Mouse (Mus musculus): ENCODE data around the gene Ugt2b38. TPM values are rescaled to one million over a fixed set of nuclear protein-coding genes. Genes with fewer than 3 reads are reported as not detected.
"Not testable (repeated sequence)": the region's sequence is repeated elsewhere in the genome, so short reads cannot be mapped to it uniquely, and the experiment has no call there.

Ugt2b38 gene
- total and polyA plus RNA-seq, 3 experiments: not detected

GRCm38 (mm10) chr5:87373502-87373863 is 50.5 kb downstream of the Ugt2b38 start:
- H3K27me3 ChIP-seq (ENCODE audit: insufficient read depth, low read length): no peaks in the 10 kb centered on the region
- no peaks in the 10 kb centered on the region for H3K36me3 ChIP-seq (replicated peaks)
- no peaks in the 10 kb centered on the region for H3K4me1 ChIP-seq (ENCODE audit: insufficient read depth, low read depth, low read length)
- H3K4me3 ChIP-seq (ENCODE audit: low read depth, low read length): no peak overlapping the region
- no peaks in the 10 kb centered on the region; the same call in 1 of the 2 replicates for H3K9me3 ChIP-seq (replicated peaks)
- ATAC-seq (ENCODE audit: extremely low read depth, insufficient number of reproducible peaks, low FRiP score, poor library complexity, severe bottlenecking) (no peak), DNase-seq (ENCODE audit: low spot score) (no peak)
- TF ChIP-seq GATA1 (IDR thresholded peaks at IDR 0.05; ENCODE audit: borderline replicate concordance, low read length) (no peak), TAL1 (conservative IDR thresholded peaks at IDR 0.05; ENCODE audit: low read depth, low read length) (no peak), CTCF (IDR thresholded peaks at IDR 0.05; ENCODE audit: low read depth, low read length) (no peak), GATA2 (IDR thresholded peaks at IDR 0.05; ENCODE audit: borderline replicate concordance, low read depth, low read length) (no peak), POLR2AphosphoS5 (IDR thresholded peaks at IDR 0.05; ENCODE audit: insufficient replicate concordance, low read depth, low read length) (no peak)

GRCm38 (mm10) chr5:87372788-87373501 is 51.1 kb downstream of the Ugt2b38 start:
- not testable (repeated sequence) for H3K9me3 ChIP-seq (replicated peaks); H3K4me1 ChIP-seq (ENCODE audit: insufficient read depth, low read depth, low read length); DNase-seq (ENCODE audit: low spot score); H3K27me3 ChIP-seq (ENCODE audit: insufficient read depth, low read length); ATAC-seq (ENCODE audit: extremely low read depth, insufficient number of reproducible peaks, low FRiP score, poor library complexity, severe bottlenecking); H3K36me3 ChIP-seq (replicated peaks); H3K4me3 ChIP-seq (ENCODE audit: low read depth, low read length)

Other genes with a start within 250 kb of the Ugt2b38 start
- not detected in 2 replicates for gene Ugt2b37, start 169.4 kb downstream of the Ugt2b38 start, total RNA-seq (2014; fragmentation: Nextera tagmentation)
- 0.11 TPM in 1 of 2 replicates, not detected in the other for gene Ugt2b37, start 169.4 kb downstream of the Ugt2b38 start, total RNA-seq (2017)
- not detected in 2 replicates for gene Ugt2b37, start 169.4 kb downstream of the Ugt2b38 start, polyA plus RNA-seq (2012)
- gene Ugt2a3, start 87.0 kb downstream of the Ugt2b38 start, total RNA-seq (2014; fragmentation: Nextera tagmentation): not detected in 2 replicates
- 0.05 and 0.12 TPM in 2 replicates for gene Ugt2a3, start 87.0 kb downstream of the Ugt2b38 start, total RNA-seq (2017)
- gene Ugt2a3, start 87.0 kb downstream of the Ugt2b38 start, polyA plus RNA-seq (2012): not detected in 2 replicates
- not detected in 2 replicates for gene Ugt2a2, start 58.1 kb upstream of the Ugt2b38 start, total RNA-seq (2014; fragmentation: Nextera tagmentation)
- not detected in 2 replicates for gene Ugt2a2, start 58.1 kb upstream of the Ugt2b38 start, total RNA-seq (2017)
- gene Ugt2a2, start 58.1 kb upstream of the Ugt2b38 start, polyA plus RNA-seq (2012): not detected in 2 replicates
- gene Gm43638, start 62.6 kb upstream of the Ugt2b38 start, total RNA-seq (2014; fragmentation: Nextera tagmentation): not detected in 2 replicates
- not detected in 2 replicates for gene Gm43638, start 62.6 kb upstream of the Ugt2b38 start, total RNA-seq (2017)
- gene Gm43638, start 62.6 kb upstream of the Ugt2b38 start, polyA plus RNA-seq (2012): not detected in 2 replicates
- not detected in 2 replicates for gene Ugt2a1, start 66.7 kb upstream of the Ugt2b38 start, total RNA-seq (2014; fragmentation: Nextera tagmentation)
- not detected in 2 replicates for gene Ugt2a1, start 66.7 kb upstream of the Ugt2b38 start, total RNA-seq (2017)
- not detected in 2 replicates for gene Ugt2a1, start 66.7 kb upstream of the Ugt2b38 start, polyA plus RNA-seq (2012)
- not detected in 2 replicates for gene Sult1b1, start 114.0 kb upstream of the Ugt2b38 start, total RNA-seq (2014; fragmentation: Nextera tagmentation)
- 0.05 TPM in 1 of 2 replicates, not detected in the other for gene Sult1b1, start 114.0 kb upstream of the Ugt2b38 start, total RNA-seq (2017)
- gene Sult1b1, start 114.0 kb upstream of the Ugt2b38 start, polyA plus RNA-seq (2012): not detected in 2 replicates
- not detected in 2 replicates for gene Sult1d1, start 144.8 kb upstream of the Ugt2b38 start, total RNA-seq (2014; fragmentation: Nextera tagmentation)
- gene Sult1d1, start 144.8 kb upstream of the Ugt2b38 start, total RNA-seq (2017): 0.11 TPM in 1 of 2 replicates, not detected in the other
- not detected in 2 replicates for gene Sult1d1, start 144.8 kb upstream of the Ugt2b38 start, polyA plus RNA-seq (2012)
- gene Sult1e1, start 167.4 kb upstream of the Ugt2b38 start, total RNA-seq (2014; fragmentation: Nextera tagmentation): not detected in 2 replicates
- gene Sult1e1, start 167.4 kb upstream of the Ugt2b38 start, total RNA-seq (2017): not detected in 2 replicates
- gene Sult1e1, start 167.4 kb upstream of the Ugt2b38 start, polyA plus RNA-seq (2012): not detected in 2 replicates
- not detected in 2 replicates for gene Csn1s1, start 242.0 kb upstream of the Ugt2b38 start, total RNA-seq (2014; fragmentation: Nextera tagmentation)
- 0.23 TPM in 1 of 2 replicates, not detected in the other for gene Csn1s1, start 242.0 kb upstream of the Ugt2b38 start, total RNA-seq (2017)
- not detected in 2 replicates for gene Csn1s1, start 242.0 kb upstream of the Ugt2b38 start, polyA plus RNA-seq (2012)

Data from G1E (cell line).